Mouse (Mus musculus) heart, embryonic 12.5 days (tissue): ENCODE results near the gene Hrk. TPM values are rescaled to one million over a fixed set of nuclear protein-coding genes. Genes with fewer than 3 reads are reported as not detected.

Experiments used
- ATAC-seq: fragments of 200-750 bp; cut with Nextera tagmentation; 2 replicates; pipeline ENCODE4 v1.8.0; 2017; ENCODE audit warnings: moderate TSS enrichment, moderate library complexity; ENCODE audit not compliant: insufficient number of reproducible peaks, low FRiP score
- H3K27ac ChIP-seq: fragments of 300-500 bp; sonication (generic); 2 replicates; pipeline ENCODE4 v1.5.1; 2016; ENCODE audit warnings: mild to moderate bottlenecking, moderate library complexity; ENCODE audit not compliant: poor library complexity, severe bottlenecking
- H3K27me3 ChIP-seq: fragments of 300-500 bp; sonication (generic); replicated peaks from 2 replicates; pipeline ENCODE4 v1.6.1; 2016; ENCODE audit warnings: mild to moderate bottlenecking, moderate library complexity
- H3K36me3 ChIP-seq: fragments of 300-500 bp; sonication (generic); 2 replicates; pipeline ENCODE4 v1.6.1; 2016; ENCODE audit warnings: mild to moderate bottlenecking, moderate library complexity
- H3K4me1 ChIP-seq: fragments of 300-500 bp; sonication (generic); replicated peaks from 2 replicates; pipeline ENCODE4 v1.6.1; 2016; ENCODE audit warnings: mild to moderate bottlenecking
- H3K4me2 ChIP-seq: fragments of 300-500 bp; sonication (generic); 2 replicates; pipeline ENCODE4 v1.6.1; 2016; ENCODE audit warnings: mild to moderate bottlenecking, moderate library complexity
- H3K4me3 ChIP-seq: fragments of 300-500 bp; sonication (generic); 2 replicates; pipeline ENCODE4 v1.5.1; 2016; ENCODE audit warnings: mild to moderate bottlenecking
- H3K9ac ChIP-seq: fragments of 300-500 bp; sonication (generic); 2 replicates; pipeline ENCODE4 v1.6.1; 2016; ENCODE audit warnings: mild to moderate bottlenecking, moderate library complexity
- H3K9me3 ChIP-seq: fragments of 300-500 bp; sonication (generic); replicated peaks from 2 replicates; pipeline ENCODE4 v1.6.1; 2016; ENCODE audit warnings: mild to moderate bottlenecking, moderate library complexity
- WGBS: fragments of 180-500 bp; shearing (Covaris S2); methylation state at CpG from one replicate; pipeline ENCODE4 v1.1.7; 2016; 5-methylcytosine and 5-hydroxymethylcytosine counted together
- polyA plus RNA-seq: library from polyadenylated mRNA; unstranded; fragments of >200 nt; fragmentation: Nextera tagmentation; extraction: Ambion mirVana; gene quantifications from 2 replicates; pipeline ENCODE4 v1.2.1, GENCODE M21; 2016

Gene Hrk
- polyA plus RNA-seq, 1 experiment from 2014 or later, result 0.09 TPM

GRCm38 (mm10) chr5:118160691-118161090 is 3.8 kb upstream of the Hrk start:
- ATAC-seq, result no peak
- H3K27me3 ChIP-seq, result peaks cover 52% of the 10 kb centered on the region

GRCm38 (mm10) chr5:118165462-118165861 is 1.0 kb downstream of the Hrk start:
- H3K27ac ChIP-seq, result no peak overlapping the region
- no peak overlapping the region for H3K4me2 ChIP-seq
- no peak overlapping the region for H3K4me3 ChIP-seq
- no peak overlapping the region for H3K9ac ChIP-seq
- no peaks in the 10 kb centered on the region for H3K9me3 ChIP-seq
- H3K4me1 ChIP-seq, result peaks cover 12% of the 10 kb centered on the region
- ATAC-seq, result no peak
- no peaks in the 10 kb centered on the region for H3K36me3 ChIP-seq
- peaks cover 86% of the 10 kb centered on the region for H3K27me3 ChIP-seq

More at GRCm38 (mm10) chr5:118160691-118161090, 3.8 kb upstream of the Hrk start:
- H3K9me3 ChIP-seq, result no peaks in the 10 kb centered on the region
- H3K4me3 ChIP-seq, result no peak overlapping the region
- no peak overlapping the region for H3K9ac ChIP-seq
- H3K4me2 ChIP-seq, result no peak overlapping the region
- 35% methylated on average over 4 of the region's 4 CpGs for WGBS
- no peak overlapping the region for H3K27ac ChIP-seq
- peaks cover 13% of the 10 kb centered on the region for H3K4me1 ChIP-seq
- H3K36me3 ChIP-seq, result no peaks in the 10 kb centered on the region

- Histone ChIP-seq H3K9ac (no peak overlapping the region), H3K4me2 (no peak overlapping the region), H3K36me3 (no peaks in the 10 kb centered on the region), H3K27me3 (peaks cover 86% of the 10 kb centered on the region), H3K4me1 (peaks cover 26% of the 10 kb centered on the region), H3K27ac (no peak overlapping the region), H3K9me3 (no peaks in the 10 kb centered on the region), H3K4me3 (no peak overlapping the region)
- no peak for ATAC-seq
- 68% methylated on average over 8 of the region's 8 CpGs for whole genome bisulfite sequencing
These were observed 3.1 kb downstream of the Hrk start for GRCm38 (mm10) chr5:118167561-118167995.

GRCm38 (mm10) chr5:118169222-118170221 is 5.1 kb downstream of the Hrk start:
- Histone ChIP-seq H3K36me3 (no peaks in the 10 kb centered on the region), H3K4me1 (peaks cover 33% of the 10 kb centered on the region), H3K4me2 (peak overlapping the region; percentile 99), H3K27ac (no peak overlapping the region), H3K9ac (peak overlapping the region; percentile 63), H3K4me3 (peak overlapping the region; percentile 69), H3K27me3 (peaks cover 87% of the 10 kb centered on the region), H3K9me3 (no peaks in the 10 kb centered on the region)
- peak; percentile 33; the same call in 1 of the 2 replicates for ATAC-seq
- 9% methylated on average over 112 of the region's 117 CpGs for WGBS

GRCm38 (mm10) chr5:118170888-118171529 is 6.6 kb downstream of the Hrk start:
- Histone ChIP-seq H3K9ac (peak overlapping the region; percentile 22; the same call in 1 of the 2 replicates), H3K9me3 (peaks cover 6% of the 10 kb centered on the region; the same call in 1 of the 2 replicates), H3K4me1 (peaks cover 37% of the 10 kb centered on the region), H3K27ac (no peak overlapping the region), H3K4me2 (peak overlapping the region; percentile 86), H3K27me3 (peaks cover 85% of the 10 kb centered on the region), H3K4me3 (peak overlapping the region; percentile 50), H3K36me3 (no peaks in the 10 kb centered on the region)
- ATAC-seq, result no peak
- 1% methylated on average over 25 of the region's 25 CpGs for WGBS

GRCm38 (mm10) chr5:118171665-118172064 is 7.2 kb downstream of the Hrk start:
- under 1% methylated on average over 36 of the region's 36 CpGs for WGBS
- Histone ChIP-seq H3K9ac (peak overlapping the region; percentile 38; the same call in 1 of the 2 replicates), H3K27me3 (peaks cover 78% of the 10 kb centered on the region), H3K27ac (no peak overlapping the region), H3K9me3 (peaks cover 6% of the 10 kb centered on the region; the same call in 1 of the 2 replicates), H3K4me1 (peaks cover 37% of the 10 kb centered on the region), H3K4me2 (peak overlapping the region; percentile 86), H3K36me3 (no peaks in the 10 kb centered on the region), H3K4me3 (peak overlapping the region; percentile 50)
- no peak for ATAC-seq

- no peaks in the 10 kb centered on the region for H3K36me3 ChIP-seq
- peaks cover 6% of the 10 kb centered on the region; the same call in 1 of the 2 replicates for H3K9me3 ChIP-seq
- H3K4me1 ChIP-seq, result peaks cover 37% of the 10 kb centered on the region
- H3K9ac ChIP-seq, result peak overlapping the region; percentile 38; the same call in 1 of the 2 replicates
- H3K27me3 ChIP-seq, result peaks cover 74% of the 10 kb centered on the region
- H3K4me2 ChIP-seq, result peak overlapping the region; percentile 86
- no peak for ATAC-seq
- H3K4me3 ChIP-seq, result peak overlapping the region; percentile 50
- no peak overlapping the region for H3K27ac ChIP-seq
- WGBS, result 0% methylated on average over 27 of the region's 27 CpGs
These were observed 7.8 kb downstream of the Hrk start for GRCm38 (mm10) chr5:118172078-118172723.

- Histone ChIP-seq H3K27ac (no peak overlapping the region), H3K36me3 (no peaks in the 10 kb centered on the region), H3K9ac (0 out of 2 replicates have a peak overlapping the region, but pooled peaks have one; percentile 35), H3K9me3 (peaks cover 6% of the 10 kb centered on the region; the same call in 1 of the 2 replicates), H3K4me2 (peak overlapping the region; percentile 69), H3K4me3 (peak overlapping the region; percentile 38), H3K27me3 (peaks cover 72% of the 10 kb centered on the region), H3K4me1 (peaks cover 30% of the 10 kb centered on the region)
- WGBS, result under 1% methylated on average over 19 of the region's 22 CpGs
- no peak for ATAC-seq
These were observed 10.0 kb downstream of the Hrk start for GRCm38 (mm10) chr5:118174310-118175009.

- Histone ChIP-seq H3K4me1 (peaks cover 25% of the 10 kb centered on the region), H3K9ac (no peak overlapping the region), H3K27me3 (peaks cover 72% of the 10 kb centered on the region), H3K4me2 (peak overlapping the region; percentile 69), H3K36me3 (no peaks in the 10 kb centered on the region), H3K4me3 (no peak overlapping the region), H3K27ac (no peak overlapping the region), H3K9me3 (peaks cover 6% of the 10 kb centered on the region; the same call in 1 of the 2 replicates)
- WGBS, result 28% methylated on average over 2 of the region's 2 CpGs
- no peak for ATAC-seq
These were observed 10.7 kb downstream of the Hrk start for GRCm38 (mm10) chr5:118175137-118175536.

GRCm38 (mm10) chr5:118177640-118178039 is 13.2 kb downstream of the Hrk start:
- Histone ChIP-seq H3K4me2 (no peak overlapping the region), H3K36me3 (no peaks in the 10 kb centered on the region), H3K4me3 (no peak overlapping the region), H3K27ac (no peak overlapping the region), H3K9me3 (peaks cover 6% of the 10 kb centered on the region; the same call in 1 of the 2 replicates), H3K4me1 (peaks cover 10% of the 10 kb centered on the region; the same call in 1 of the 2 replicates), H3K27me3 (peaks cover 55% of the 10 kb centered on the region), H3K9ac (no peak overlapping the region)
- ATAC-seq, result no peak
- WGBS, result 69% methylated on average over 7 of the region's 7 CpGs
